Mouse (Mus musculus): ENCODE measurements around the gene Zfp800. TPM values are rescaled to one million over a fixed set of nuclear protein-coding genes. Genes with fewer than 3 reads are reported as not detected.
A peak's percentile ranks its signal among the peaks of the same experiment; 100 is the strongest.

Gene Zfp800
- total RNA-seq, 2 experiments from 2014 or later = 20.9 to 24.5 TPM

DNA sequence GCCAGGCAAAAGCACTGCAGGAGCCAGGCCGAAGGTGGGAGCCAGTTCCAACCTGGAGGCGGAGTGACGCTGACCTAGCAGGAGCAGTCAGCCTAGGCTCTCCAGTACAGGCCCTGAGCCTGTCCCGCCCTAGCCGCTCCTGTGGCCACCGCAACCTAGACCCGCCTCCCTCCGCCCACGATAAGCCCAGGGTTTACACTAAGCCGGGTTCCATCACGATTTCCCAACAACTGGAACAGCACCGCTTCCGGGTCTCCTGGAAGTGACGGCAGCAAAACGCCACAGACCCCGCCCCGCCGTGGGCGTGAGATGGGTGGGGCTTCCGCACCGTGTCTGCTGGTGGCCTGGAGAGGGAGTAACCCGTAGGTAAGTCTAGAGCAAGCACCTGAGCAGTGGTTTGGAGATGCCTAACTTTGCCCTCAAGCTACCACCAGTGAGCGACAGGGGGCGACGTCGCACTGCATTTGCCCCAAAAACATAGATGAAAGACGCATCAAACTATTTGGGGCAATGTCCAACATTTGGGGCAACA, 23.7 kb upstream of the Zfp800 start:
- DNase-seq (ENCODE audit: extremely low spot score in 1 of 2, low spot score in 2 of 2) = peak; percentile 91 to 95
- Histone ChIP-seq H3K27ac (peak overlapping the region; percentile 66), H3K4me3 (peak overlapping the region; percentile 85)
- TF ChIP-seq CTCF (IDR thresholded peaks at IDR 0.05) = peak; percentile 61
- intact Hi-C loops (cut with DNase I) = loop anchor here (5.0 kb wide), 3 partner anchors 159 to 601 kb away; partner anchors contain the start of gene Lrrc4

DNA sequence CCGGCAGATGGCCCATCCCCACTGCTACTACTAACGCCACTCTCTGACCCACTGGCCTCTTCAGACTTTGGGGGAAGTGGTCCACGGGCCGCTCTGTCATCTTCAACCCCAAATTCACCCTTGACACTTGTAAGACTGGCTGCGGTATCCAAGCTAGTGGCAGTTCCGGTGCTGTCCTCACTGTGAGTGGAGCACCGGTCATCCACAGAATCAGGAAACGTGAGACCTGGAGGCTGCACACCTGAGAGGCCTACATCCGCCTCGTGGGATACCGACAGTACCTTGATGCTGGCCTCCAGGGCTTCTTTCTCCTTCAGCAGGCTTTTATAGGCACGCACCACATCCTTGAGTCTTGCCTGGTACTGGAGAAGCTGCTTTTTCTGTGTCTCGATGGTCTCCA, 23.1 kb upstream of the Zfp800 start:
- DNase-seq (ENCODE audit: extremely low spot score in 1 of 2, low spot score in 2 of 2) = no peak
- Histone ChIP-seq H3K27ac (no peak overlapping the region; the same call in 1 of the 2 replicates), H3K4me3 (peak overlapping the region; percentile 85)
- TF ChIP-seq CTCF (IDR thresholded peaks at IDR 0.05) = no peak
- intact Hi-C loops (cut with DNase I) = loop anchor here (5.0 kb wide), 3 partner anchors 159 to 601 kb away; partner anchors contain the start of gene Lrrc4

DNA sequence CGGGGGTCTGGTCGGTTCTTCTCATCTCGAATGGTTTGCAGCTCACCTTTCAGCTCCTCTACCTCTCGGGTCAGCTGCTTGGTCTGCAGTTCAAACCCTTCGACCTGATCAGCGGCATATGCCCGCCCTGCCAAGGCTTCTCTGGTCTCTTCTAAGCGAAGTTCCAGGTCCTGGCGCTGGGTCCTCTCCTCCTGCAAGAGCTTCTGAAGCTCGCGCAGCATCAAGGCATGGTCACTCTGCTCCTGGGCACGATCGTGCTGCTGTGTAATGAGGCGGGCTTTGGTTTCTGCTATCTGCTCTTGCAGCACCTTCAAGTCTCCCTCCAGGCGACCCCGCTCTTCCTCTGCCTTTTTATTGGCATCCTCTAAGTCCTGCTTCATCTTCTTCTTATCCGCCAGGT, 22.6 kb upstream of the Zfp800 start:
- intact Hi-C loops (cut with DNase I) = loop anchor here (5.0 kb wide), 3 partner anchors 158 to 602 kb away; partner anchors contain the start of gene Lrrc4
- Histone ChIP-seq H3K27ac (no peak overlapping the region), H3K4me3 (peak overlapping the region; percentile 85)
- no peak for DNase-seq (ENCODE audit: extremely low spot score in 1 of 2, low spot score in 2 of 2)
- TF ChIP-seq CTCF (IDR thresholded peaks at IDR 0.05) = no peak

DNA sequence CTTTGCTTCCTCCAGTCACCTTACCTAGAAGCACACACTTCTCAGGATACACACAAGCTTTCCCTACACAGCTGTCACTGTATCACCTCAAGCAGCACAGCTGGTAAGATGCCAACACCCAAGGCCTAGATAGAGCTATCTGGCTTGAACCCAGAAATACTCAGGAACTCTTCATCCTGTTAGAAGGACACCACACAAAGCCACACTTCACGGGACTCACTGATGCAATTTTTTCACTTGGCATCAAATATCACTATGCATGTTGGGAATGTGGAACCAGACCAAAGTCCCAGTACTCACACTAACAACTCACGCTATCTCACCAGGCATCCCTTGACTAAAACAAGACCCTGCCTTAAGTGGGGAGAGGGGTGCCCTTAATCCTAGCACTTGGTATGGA, 21.9 kb upstream of the Zfp800 start:
- Histone ChIP-seq H3K4me3 (peak overlapping the region; percentile 13; the same call in 1 of the 2 replicates), H3K27ac (no peak overlapping the region)
- TF ChIP-seq CTCF (IDR thresholded peaks at IDR 0.05) = no peak
- no peak for DNase-seq (ENCODE audit: extremely low spot score in 1 of 2, low spot score in 2 of 2)
- intact Hi-C loops (cut with DNase I) = loop anchor here (5.0 kb wide), 3 partner anchors 157 to 603 kb away; partner anchors contain the start of gene Lrrc4

DNA sequence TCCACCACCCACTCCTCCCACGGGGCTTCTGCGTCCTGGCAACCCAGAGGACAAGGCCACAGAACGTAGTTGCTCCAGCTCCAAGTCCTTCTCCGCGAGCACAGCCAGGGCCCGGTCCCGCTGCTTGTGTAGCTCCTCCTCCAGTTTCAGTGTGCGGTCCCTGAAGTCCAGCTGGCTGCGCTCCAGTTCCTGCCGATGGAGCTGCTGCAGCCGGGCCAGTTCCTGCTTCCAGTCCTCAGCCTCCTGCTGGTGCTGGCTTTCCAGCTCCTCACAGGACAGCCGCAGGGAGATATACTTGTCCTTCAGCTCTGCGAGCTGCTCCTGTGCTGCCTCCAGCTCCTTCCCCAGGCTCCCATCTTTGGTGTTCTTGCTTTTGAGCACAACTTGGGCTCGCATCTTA, 20.6 kb upstream of the Zfp800 start:
- Histone ChIP-seq H3K4me3 (no peak overlapping the region), H3K27ac (peak overlapping the region; percentile 9; the same call in 1 of the 2 replicates)
- TF ChIP-seq CTCF (IDR thresholded peaks at IDR 0.05) = no peak; the same call in 1 of the 2 replicates
- intact Hi-C loops (cut with DNase I) = no loop called here
- peak; percentile 47 to 57 for DNase-seq (ENCODE audit: extremely low spot score in 1 of 2, low spot score in 2 of 2)

DNA sequence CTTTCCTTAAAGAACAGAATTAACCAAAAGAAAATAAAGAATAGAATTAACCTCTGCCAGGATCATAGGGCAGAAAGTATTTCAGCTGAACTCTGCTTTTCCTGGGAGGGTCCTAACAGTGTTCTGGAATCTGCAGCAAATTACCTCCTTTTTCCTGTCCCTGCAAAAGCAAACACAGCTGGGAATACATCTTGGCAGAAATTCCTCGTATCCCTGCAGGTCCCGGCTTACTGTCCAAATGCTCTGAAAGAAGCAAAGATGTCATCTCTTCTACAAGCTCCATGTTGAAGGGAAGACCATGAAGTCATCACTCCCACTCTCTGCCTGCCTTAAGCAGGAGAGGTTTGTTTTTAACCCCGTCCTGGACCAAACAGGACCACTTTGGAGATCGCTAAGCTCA, 19.2 kb upstream of the Zfp800 start:
- no peak overlapping the region for H3K27ac ChIP-seq
- no peak for DNase-seq (ENCODE audit: extremely low spot score in 1 of 2, low spot score in 2 of 2)
- no peak for TF ChIP-seq CTCF (IDR thresholded peaks at IDR 0.05)
- no peak overlapping the region for H3K4me3 ChIP-seq
- intact Hi-C loops (cut with DNase I) = no loop called here

DNA sequence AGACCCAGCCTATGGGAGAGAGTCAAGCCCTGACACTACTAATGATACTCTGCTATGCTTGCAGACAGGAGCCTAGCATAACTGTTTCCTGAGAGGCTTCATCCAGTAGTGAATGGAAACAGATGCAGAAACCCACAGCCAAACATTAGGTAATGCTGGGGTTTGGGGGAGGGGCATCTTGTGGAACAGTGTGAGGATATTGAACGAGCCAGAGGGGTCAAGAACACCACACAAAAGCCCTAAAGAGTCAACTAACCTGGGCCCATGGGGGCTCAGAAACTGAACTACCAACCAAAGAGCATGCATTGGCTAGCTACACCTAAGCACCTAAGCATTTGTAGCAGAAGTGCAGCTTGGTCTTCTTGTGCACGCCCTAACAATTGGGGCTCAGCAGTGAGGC, 13.4 kb upstream of the Zfp800 start:
- intact Hi-C loops (cut with DNase I) = no loop called here
- Histone ChIP-seq H3K4me3 (no peak overlapping the region), H3K27ac (no peak overlapping the region)
- no peak for DNase-seq (ENCODE audit: extremely low spot score in 1 of 2, low spot score in 2 of 2)
- no peak for TF ChIP-seq CTCF (IDR thresholded peaks at IDR 0.05)

DNA sequence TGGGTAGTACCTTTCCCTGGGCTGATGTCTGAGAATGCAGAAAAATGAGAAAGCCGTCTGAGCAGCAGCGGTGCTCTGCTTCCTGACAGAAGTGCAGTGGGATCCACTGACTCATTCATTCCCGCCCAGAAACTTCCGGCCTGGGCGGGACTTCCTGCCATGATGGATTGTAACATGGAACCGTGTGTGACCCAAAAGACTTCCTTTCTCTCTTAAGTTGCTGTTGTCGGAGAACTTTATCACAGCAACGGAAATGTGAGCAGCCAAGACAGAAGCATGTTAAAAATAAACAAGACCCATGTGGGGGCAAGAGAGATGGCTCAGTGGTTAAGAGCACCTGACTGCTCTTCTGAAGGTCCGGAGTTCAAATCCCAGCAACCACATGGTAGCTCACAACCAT, 12.2 kb upstream of the Zfp800 start:
- no peak for DNase-seq (ENCODE audit: extremely low spot score in 1 of 2, low spot score in 2 of 2)
- TF ChIP-seq CTCF (IDR thresholded peaks at IDR 0.05) = no peak
- Histone ChIP-seq H3K27ac (no peak overlapping the region), H3K4me3 (no peak overlapping the region)
- intact Hi-C loops (cut with DNase I) = no loop called here

DNA sequence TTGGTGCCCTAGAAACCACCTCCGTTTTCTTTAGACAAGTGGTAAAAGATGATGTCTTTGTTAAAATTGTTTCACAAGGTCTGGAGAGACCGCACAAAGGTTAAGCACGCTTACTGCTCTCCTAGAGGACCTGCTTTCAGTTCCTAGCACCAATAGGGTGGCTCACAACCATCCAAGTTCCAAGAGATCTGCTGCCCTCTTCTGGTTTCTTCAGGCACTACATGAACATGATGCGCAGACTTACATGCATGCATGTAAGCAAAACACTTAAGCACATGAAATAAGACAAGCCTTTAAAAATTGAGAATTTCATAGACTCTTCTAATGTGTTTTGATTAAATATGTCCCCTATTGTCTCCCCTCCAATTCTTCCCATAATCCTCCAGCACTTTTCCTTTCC, 2.0 kb upstream of the Zfp800 start:
- no peak overlapping the region for H3K4me3 ChIP-seq
- peak; percentile 26 for TF ChIP-seq CTCF (IDR thresholded peaks at IDR 0.05)
- no peak overlapping the region for H3K27ac ChIP-seq
- intact Hi-C loops (cut with DNase I) = no loop called here
- no peak for DNase-seq (ENCODE audit: extremely low spot score in 1 of 2, low spot score in 2 of 2)

DNA sequence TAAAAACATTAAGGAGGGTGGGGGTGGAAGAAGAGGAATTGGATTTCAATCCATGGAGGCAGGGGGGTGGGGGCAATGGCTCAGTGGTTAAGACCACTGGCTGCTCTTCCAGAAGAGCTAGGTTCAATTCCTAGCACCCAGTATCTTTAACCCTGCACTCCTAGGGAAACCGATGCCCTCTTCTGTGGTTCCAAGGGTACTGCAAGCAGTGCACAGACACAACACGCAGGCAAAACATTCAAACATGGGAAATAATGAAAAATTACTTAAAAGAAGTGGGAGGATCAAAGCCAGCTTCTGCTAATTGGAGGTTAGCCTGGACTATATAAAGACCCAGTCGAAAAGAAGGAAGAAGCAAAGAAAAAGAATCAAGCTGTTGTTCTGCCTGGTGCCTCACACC, 921 bp upstream of the Zfp800 start:
- no peak for DNase-seq (ENCODE audit: extremely low spot score in 1 of 2, low spot score in 2 of 2)
- intact Hi-C loops (cut with DNase I) = no loop called here
- peak; percentile 24 for TF ChIP-seq CTCF (IDR thresholded peaks at IDR 0.05)
- no peak overlapping the region for H3K4me3 ChIP-seq
- no peak overlapping the region for H3K27ac ChIP-seq

DNA sequence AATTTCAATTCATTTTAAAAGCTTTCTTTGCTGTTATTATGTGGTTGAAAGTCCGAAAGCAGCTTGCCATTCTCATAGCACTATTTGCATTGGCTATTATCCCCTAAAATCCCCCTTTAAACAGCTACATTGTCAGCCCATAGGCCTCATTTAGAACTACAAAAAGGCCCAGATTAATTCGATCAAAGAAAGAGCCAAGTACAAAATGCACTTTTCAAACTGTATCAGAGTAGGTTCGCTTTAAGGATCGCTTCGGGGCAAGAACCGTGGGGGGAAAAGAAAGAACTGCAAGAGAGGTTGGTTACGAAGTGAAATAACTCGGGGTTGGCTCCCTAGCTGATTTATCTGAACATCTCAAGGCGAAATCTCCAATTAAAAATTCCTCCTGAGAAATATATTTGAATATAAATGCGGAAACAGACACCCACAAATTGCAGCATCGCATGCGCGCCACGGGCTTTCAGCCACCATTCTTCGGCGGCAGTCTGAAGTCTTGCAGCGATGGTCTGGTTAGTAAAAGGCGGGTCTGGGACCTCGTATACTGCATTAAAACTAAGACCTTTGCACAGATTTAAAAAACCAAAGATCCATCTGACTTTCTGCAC, 850 bp downstream of the Zfp800 start:
- no peak overlapping the region for H3K27ac ChIP-seq
- peak overlapping the region; percentile 53 for H3K4me3 ChIP-seq
- no peak for DNase-seq (ENCODE audit: extremely low spot score in 1 of 2, low spot score in 2 of 2)
- TF ChIP-seq CTCF (IDR thresholded peaks at IDR 0.05) = no peak
- intact Hi-C loops (cut with DNase I) = no loop called here

DNA sequence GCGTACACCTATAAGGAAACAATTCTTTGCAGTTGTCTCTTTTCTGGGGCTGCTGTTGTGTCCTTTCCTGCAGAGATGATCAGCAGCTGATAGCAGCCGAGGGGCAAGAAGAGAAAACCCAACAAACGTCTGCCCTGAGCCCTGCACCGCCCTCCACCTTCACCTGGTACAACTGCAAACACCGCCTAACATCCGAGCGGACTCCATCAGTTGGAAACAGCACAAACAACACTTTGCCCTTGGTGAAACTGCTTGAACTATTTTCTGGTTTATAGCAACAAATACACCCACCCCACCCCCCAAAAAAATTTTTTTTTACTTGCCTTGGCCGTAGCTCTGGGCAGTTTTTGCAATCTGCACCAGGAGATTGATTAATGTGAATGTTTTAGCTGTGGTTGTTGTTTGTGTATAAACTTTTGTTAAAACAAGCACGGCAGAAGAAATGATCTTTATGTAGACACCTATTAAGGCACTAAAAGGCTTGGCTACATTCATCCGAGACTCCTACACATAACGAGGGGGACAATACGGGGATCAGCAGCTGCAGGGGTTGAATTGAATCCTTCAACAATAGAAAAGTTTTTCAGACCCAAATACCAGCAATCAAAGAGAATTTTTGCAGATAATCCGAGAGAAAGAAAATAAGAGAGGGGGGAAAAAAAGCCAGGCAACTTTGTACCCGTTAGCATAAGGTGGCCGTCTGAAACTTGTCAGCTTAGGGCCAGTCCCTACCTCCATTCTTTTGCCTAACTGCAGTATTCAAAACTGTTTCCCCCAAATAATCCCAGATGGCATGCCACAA, 1.6 kb downstream of the Zfp800 start:
- TF ChIP-seq CTCF (IDR thresholded peaks at IDR 0.05) = no peak
- no peak for DNase-seq (ENCODE audit: extremely low spot score in 1 of 2, low spot score in 2 of 2)
- intact Hi-C loops (cut with DNase I) = no loop called here
- Histone ChIP-seq H3K27ac (no peak overlapping the region), H3K4me3 (peak overlapping the region; percentile 53; the same call in 1 of the 2 replicates)
